Mouse (Mus musculus): Measurements from ENCODE around the gene Wdr74. TPM values are rescaled to one million over a fixed set of nuclear protein-coding genes. Genes with fewer than 3 reads are reported as not detected.
"Not testable (repeated sequence)": the region's sequence is repeated elsewhere in the genome, so short reads cannot be mapped to it uniquely, and the experiment has no call there.

Gene Wdr74
- polyA plus RNA-seq, 1 experiment from 2014 or later, result 92.9 TPM

- ATAC-seq (ENCODE audit: insufficient number of reproducible peaks, low FRiP score, low TSS enrichment, low read depth) (no peak), DNase-seq (ENCODE audit: low spot score) (no peak)
- WGBS, result 6% methylated on average over 13 of the region's 13 CpGs
- no peaks in the 10 kb centered on the region for H3K9me3 ChIP-seq (ENCODE audit: control insufficient read depth, low read length)
- no peaks in the 10 kb centered on the region for H3K27me3 ChIP-seq (ENCODE audit: control insufficient read depth, insufficient read depth, low read length)
- peaks cover 17% of the 10 kb centered on the region for H3K36me3 ChIP-seq (ENCODE audit: control insufficient read depth, insufficient read depth, low read length)
- peak overlapping the region; percentile 70 for H3K4me2 ChIP-seq (ENCODE audit: low read depth, severe bottlenecking)
- H3K27ac ChIP-seq (replicated peaks; ENCODE audit: low read depth, low read length), result 0 out of 2 replicates have a peak overlapping the region, but pooled peaks have one; percentile 77
- peaks cover 7% of the 10 kb centered on the region for H3K4me1 ChIP-seq (ENCODE audit: control insufficient read depth, insufficient read depth, low read length)
- H3K9ac ChIP-seq (ENCODE audit: low read length), result peak overlapping the region; percentile 89
- H3K4me3 ChIP-seq (ENCODE audit: low read depth, low read length), result peak overlapping the region; percentile 95
These were observed 21.5 kb upstream of the Wdr74 start for GRCm38 (mm10) chr19:8713997-8714652.

- Histone ChIP-seq H3K9me3 (ENCODE audit: control insufficient read depth, low read length) (no peaks in the 10 kb centered on the region), H3K27ac (replicated peaks; ENCODE audit: low read depth, low read length) (0 out of 2 replicates have a peak overlapping the region, but pooled peaks have one; percentile 8), H3K4me1 (ENCODE audit: control insufficient read depth, insufficient read depth, low read length) (peaks cover 7% of the 10 kb centered on the region), H3K9ac (ENCODE audit: low read length) (no peak overlapping the region), H3K36me3 (ENCODE audit: control insufficient read depth, insufficient read depth, low read length) (peaks cover 11% of the 10 kb centered on the region), H3K27me3 (ENCODE audit: control insufficient read depth, insufficient read depth, low read length) (no peaks in the 10 kb centered on the region), H3K4me2 (ENCODE audit: low read depth, severe bottlenecking) (no peak overlapping the region), H3K4me3 (ENCODE audit: low read depth, low read length) (no peak overlapping the region)
- 79% methylated on average over 10 of the region's 10 CpGs for WGBS
- ATAC-seq (ENCODE audit: insufficient number of reproducible peaks, low FRiP score, low TSS enrichment, low read depth), result no peak
- no peak for DNase-seq (ENCODE audit: low spot score)
These were observed 20.8 kb upstream of the Wdr74 start for GRCm38 (mm10) chr19:8714653-8715481.

GRCm38 (mm10) chr19:8715868-8716766 is 19.5 kb upstream of the Wdr74 start:
- no peak overlapping the region for H3K4me2 ChIP-seq (ENCODE audit: low read depth, severe bottlenecking)
- WGBS, result 67% methylated on average over 10 of the region's 10 CpGs
- H3K27me3 ChIP-seq (ENCODE audit: control insufficient read depth, insufficient read depth, low read length), result no peaks in the 10 kb centered on the region
- ATAC-seq (ENCODE audit: insufficient number of reproducible peaks, low FRiP score, low TSS enrichment, low read depth), result no peak
- no peak overlapping the region for H3K27ac ChIP-seq (replicated peaks; ENCODE audit: low read depth, low read length)
- no peak for DNase-seq (ENCODE audit: low spot score)
- H3K36me3 ChIP-seq (ENCODE audit: control insufficient read depth, insufficient read depth, low read length), result peaks cover 6% of the 10 kb centered on the region; the same call in 1 of the 2 replicates
- H3K4me1 ChIP-seq (ENCODE audit: control insufficient read depth, insufficient read depth, low read length), result peaks cover 7% of the 10 kb centered on the region
- no peaks in the 10 kb centered on the region for H3K9me3 ChIP-seq (ENCODE audit: control insufficient read depth, low read length)
- H3K9ac ChIP-seq (ENCODE audit: low read length), result no peak overlapping the region
- H3K4me3 ChIP-seq (ENCODE audit: low read depth, low read length), result no peak overlapping the region

GRCm38 (mm10) chr19:8716767-8717475 is 18.7 kb upstream of the Wdr74 start:
- no peak overlapping the region for H3K4me3 ChIP-seq (ENCODE audit: low read depth, low read length)
- H3K27ac ChIP-seq (replicated peaks; ENCODE audit: low read depth, low read length), result no peak overlapping the region
- H3K27me3 ChIP-seq (ENCODE audit: control insufficient read depth, insufficient read depth, low read length), result no peaks in the 10 kb centered on the region
- 0 out of 2 replicates have a peak, but pooled peaks cover under 1% of the 10 kb centered on the region for H3K36me3 ChIP-seq (ENCODE audit: control insufficient read depth, insufficient read depth, low read length)
- H3K4me1 ChIP-seq (ENCODE audit: control insufficient read depth, insufficient read depth, low read length), result peaks cover 5% of the 10 kb centered on the region
- H3K4me2 ChIP-seq (ENCODE audit: low read depth, severe bottlenecking), result no peak overlapping the region
- no peak for ATAC-seq (ENCODE audit: insufficient number of reproducible peaks, low FRiP score, low TSS enrichment, low read depth)
- 78% methylated on average over 8 of the region's 10 CpGs for WGBS
- DNase-seq (ENCODE audit: low spot score), result no peak
- H3K9me3 ChIP-seq (ENCODE audit: control insufficient read depth, low read length), result no peaks in the 10 kb centered on the region
- no peak overlapping the region for H3K9ac ChIP-seq (ENCODE audit: low read length)

GRCm38 (mm10) chr19:8718357-8718756 is 17.3 kb upstream of the Wdr74 start:
- DNase-seq (ENCODE audit: low spot score), result peak; percentile 68
- H3K4me1 ChIP-seq (ENCODE audit: control insufficient read depth, insufficient read depth, low read length), result no peaks in the 10 kb centered on the region

GRCm38 (mm10) chr19:8719037-8719436 is 16.6 kb upstream of the Wdr74 start:
- H3K27me3 ChIP-seq (ENCODE audit: control insufficient read depth, insufficient read depth, low read length); H3K4me2 ChIP-seq (ENCODE audit: low read depth, severe bottlenecking); H3K36me3 ChIP-seq (ENCODE audit: control insufficient read depth, insufficient read depth, low read length); H3K9me3 ChIP-seq (ENCODE audit: control insufficient read depth, low read length); H3K4me1 ChIP-seq (ENCODE audit: control insufficient read depth, insufficient read depth, low read length); DNase-seq (ENCODE audit: low spot score); H3K27ac ChIP-seq (replicated peaks; ENCODE audit: low read depth, low read length); ATAC-seq (ENCODE audit: insufficient number of reproducible peaks, low FRiP score, low TSS enrichment, low read depth); H3K9ac ChIP-seq (ENCODE audit: low read length); H3K4me3 ChIP-seq (ENCODE audit: low read depth, low read length): not testable (repeated sequence)

More at GRCm38 (mm10) chr19:8718357-8718756, 17.3 kb upstream of the Wdr74 start:
- no peak overlapping the region for H3K27ac ChIP-seq (replicated peaks; ENCODE audit: low read depth, low read length)
- no peak overlapping the region for H3K4me2 ChIP-seq (ENCODE audit: low read depth, severe bottlenecking)
- H3K9ac ChIP-seq (ENCODE audit: low read length), result no peak overlapping the region
- no peak overlapping the region for H3K4me3 ChIP-seq (ENCODE audit: low read depth, low read length)
- H3K27me3 ChIP-seq (ENCODE audit: control insufficient read depth, insufficient read depth, low read length), result no peaks in the 10 kb centered on the region
- ATAC-seq (ENCODE audit: insufficient number of reproducible peaks, low FRiP score, low TSS enrichment, low read depth), result no peak
- 68% methylated on average over 3 of the region's 3 CpGs for WGBS
- H3K9me3 ChIP-seq (ENCODE audit: control insufficient read depth, low read length), result no peaks in the 10 kb centered on the region
- no peaks in the 10 kb centered on the region for H3K36me3 ChIP-seq (ENCODE audit: control insufficient read depth, insufficient read depth, low read length)

- peaks cover 14% of the 10 kb centered on the region for H3K36me3 ChIP-seq (ENCODE audit: control insufficient read depth, insufficient read depth, low read length)
- no peak overlapping the region for H3K9ac ChIP-seq (ENCODE audit: low read length)
- DNase-seq (ENCODE audit: low spot score), result no peak
- no peak for ATAC-seq (ENCODE audit: insufficient number of reproducible peaks, low FRiP score, low TSS enrichment, low read depth)
- no peaks in the 10 kb centered on the region for H3K27me3 ChIP-seq (ENCODE audit: control insufficient read depth, insufficient read depth, low read length)
- no peak overlapping the region for H3K4me3 ChIP-seq (ENCODE audit: low read depth, low read length)
- no peak overlapping the region for H3K4me2 ChIP-seq (ENCODE audit: low read depth, severe bottlenecking)
- H3K27ac ChIP-seq (replicated peaks; ENCODE audit: low read depth, low read length), result no peak overlapping the region
- H3K4me1 ChIP-seq (ENCODE audit: control insufficient read depth, insufficient read depth, low read length), result peaks cover 8% of the 10 kb centered on the region; the same call in 1 of the 2 replicates
- no peaks in the 10 kb centered on the region for H3K9me3 ChIP-seq (ENCODE audit: control insufficient read depth, low read length)
- whole genome bisulfite sequencing, result 82% methylated on average over 1 of the region's 1 CpGs
These were observed 14.2 kb upstream of the Wdr74 start for GRCm38 (mm10) chr19:8721378-8721777.

All from limb, embryonic 11.5 days (tissue).